Mouse (Mus musculus): ENCODE measurements around the gene Ipo9.
"Not testable (repeated sequence)": the region's sequence is repeated elsewhere in the genome, so short reads cannot be mapped to it uniquely, and the experiment has no call there.

The Ipo9 gene

GRCm38 (mm10) chr1:135430669-135431017 is 344 bp upstream of the Ipo9 start:
- no peak for DNase-seq (ENCODE audit: low read depth, low spot score)

GRCm38 (mm10) chr1:135427390-135427789 is 2.9 kb downstream of the Ipo9 start:
- no peak for DNase-seq (ENCODE audit: low read depth, low spot score)

GRCm38 (mm10) chr1:135426645-135427044 is 3.7 kb downstream of the Ipo9 start:
- no peak for DNase-seq (ENCODE audit: low read depth, low spot score)

- DNase-seq (ENCODE audit: low read depth, low spot score): no peak
These were observed 7.5 kb downstream of the Ipo9 start for GRCm38 (mm10) chr1:135422772-135423171.

- no peak for DNase-seq (ENCODE audit: low read depth, low spot score)
These were observed 16.3 kb downstream of the Ipo9 start for GRCm38 (mm10) chr1:135413996-135414395.

- DNase-seq (ENCODE audit: low read depth, low spot score): no peak
These were observed 18.2 kb downstream of the Ipo9 start for GRCm38 (mm10) chr1:135412130-135412529.

GRCm38 (mm10) chr1:135410967-135411366 is 19.3 kb downstream of the Ipo9 start:
- DNase-seq (ENCODE audit: low read depth, low spot score): no peak

- no peak for DNase-seq (ENCODE audit: low read depth, low spot score)
These were observed 21.3 kb downstream of the Ipo9 start for GRCm38 (mm10) chr1:135408973-135409372.

- no peak for DNase-seq (ENCODE audit: low read depth, low spot score)
These were observed 24.9 kb downstream of the Ipo9 start for GRCm38 (mm10) chr1:135405356-135405755.

- DNase-seq (ENCODE audit: low read depth, low spot score): no peak
These were observed 28.7 kb downstream of the Ipo9 start for GRCm38 (mm10) chr1:135401452-135402110.

GRCm38 (mm10) chr1:135399466-135399865 is 30.8 kb downstream of the Ipo9 start:
- DNase-seq (ENCODE audit: low read depth, low spot score): no peak

- no peak for DNase-seq (ENCODE audit: low read depth, low spot score)
These were observed 45.1 kb downstream of the Ipo9 start for GRCm38 (mm10) chr1:135385161-135385560.

GRCm38 (mm10) chr1:135384171-135384570 is 46.1 kb downstream of the Ipo9 start:
- no peak for DNase-seq (ENCODE audit: low read depth, low spot score)

GRCm38 (mm10) chr1:135381560-135381959 is 48.7 kb downstream of the Ipo9 start:
- not testable (repeated sequence) for DNase-seq (ENCODE audit: low read depth, low spot score)

- no peak for DNase-seq (ENCODE audit: low read depth, low spot score)
These were observed 50.0 kb downstream of the Ipo9 start for GRCm38 (mm10) chr1:135380071-135380991.

GRCm38 (mm10) chr1:135379048-135379447 is 51.3 kb downstream of the Ipo9 start:
- no peak for DNase-seq (ENCODE audit: low read depth, low spot score)

- DNase-seq (ENCODE audit: low read depth, low spot score): no peak
These were observed 51.7 kb downstream of the Ipo9 start for GRCm38 (mm10) chr1:135378576-135378975.

- DNase-seq (ENCODE audit: low read depth, low spot score): no peak
These were observed 55.3 kb downstream of the Ipo9 start, which contains the start of gene Shisa4 for GRCm38 (mm10) chr1:135374868-135375581. TSS of gene Shisa4 (minus strand) at chr1:135375237.

- DNase-seq (ENCODE audit: low read depth, low spot score): no peak
These were observed 56.0 kb downstream of the Ipo9 start for GRCm38 (mm10) chr1:135374175-135374867.

- DNase-seq (ENCODE audit: low read depth, low spot score): no peak
These were observed 57.1 kb downstream of the Ipo9 start for GRCm38 (mm10) chr1:135373171-135373677.

GRCm38 (mm10) chr1:135369415-135369814 is 60.9 kb downstream of the Ipo9 start:
- DNase-seq (ENCODE audit: low read depth, low spot score): no peak
